Mouse (Mus musculus) skeletal muscle tissue, postnatal 0 days (tissue): ENCODE measurements around the gene Zc3hav1l. TPM values are rescaled to one million over a fixed set of nuclear protein-coding genes. Genes with fewer than 3 reads are reported as not detected.

Source experiments
- polyA plus RNA-seq: library from polyadenylated mRNA; unstranded; fragments of >200 nt; fragmentation: Nextera tagmentation; extraction: Ambion mirVana; gene quantifications from 2 replicates; pipeline ENCODE4 v1.2.1, GENCODE M21; 2015

Gene Zc3hav1l
- polyA plus RNA-seq, result 2.7 and 2.9 TPM in 2 replicates

GRCm38 (mm10) chr6:38298761-38299401 is at the start of gene Zc3hav1l:
Zc3hav1l (minus strand) TSS chr6:38299259.

GRCm38 (mm10) chr6:38253736-38254641 is 45.1 kb downstream of the Zc3hav1l start, which contains the start of gene D630045J12Rik:
D630045J12Rik (minus strand) TSS chr6:38254009.

Other genes starting within 250 kb of the Zc3hav1l start
- not detected in 2 replicates for gene Tmem213, start 190.0 kb downstream of the Zc3hav1l start, polyA plus RNA-seq
- gene Atp6v0a4, start 174.7 kb downstream of the Zc3hav1l start, polyA plus RNA-seq, result 0.09 and 0.24 TPM in 2 replicates
- gene D630045J12Rik, start 45.2 kb downstream of the Zc3hav1l start, polyA plus RNA-seq, result 0.68 and 0.73 TPM in 2 replicates
- 7.5 and 7.7 TPM in 2 replicates for gene Zc3hav1, start 55.3 kb upstream of the Zc3hav1l start, polyA plus RNA-seq
- 1.6 and 1.7 TPM in 2 replicates for gene Ttc26, start 82.2 kb upstream of the Zc3hav1l start, polyA plus RNA-seq
- gene Ubn2, start 134.7 kb upstream of the Zc3hav1l start, polyA plus RNA-seq, result 6.5 and 8.0 TPM in 2 replicates
- 151 and 184 TPM in 2 replicates for gene Fmc1, start 234.2 kb upstream of the Zc3hav1l start, polyA plus RNA-seq